ENCODE assay signal across 9 mouse cellular contexts in the genomic region with DNA sequence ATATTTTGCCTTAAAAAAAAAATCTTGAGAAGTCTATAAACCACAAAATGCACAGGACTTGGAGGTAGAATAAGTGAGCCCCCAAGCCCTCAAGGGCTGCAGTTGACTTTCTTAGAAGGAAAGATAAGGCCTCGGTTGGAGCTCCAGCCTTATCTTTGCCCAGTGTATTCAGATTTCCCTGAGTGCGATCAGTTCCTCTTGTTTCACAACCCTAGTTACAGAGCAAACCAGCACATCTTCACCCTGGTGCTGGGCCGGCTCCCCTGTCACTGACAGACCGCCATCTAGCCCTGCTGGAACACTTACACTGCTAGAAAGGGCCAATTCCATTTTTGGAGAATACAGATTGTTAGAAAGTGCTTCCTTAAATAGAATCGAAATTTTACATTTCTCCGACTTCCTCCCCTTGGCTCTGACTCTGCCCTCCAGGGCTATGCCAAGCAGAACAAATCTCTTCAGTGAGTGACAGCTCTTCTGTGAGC.
DNase-seq lines count a peak whose midpoint lies in the region; ATAC-seq and TF ChIP-seq lines count a peak whose summit lies in the region.
"Had no signal": no experiment of that assay in that cellular context is flagged by ENCODE, and none has a peak within 500 bp of the region (broad histone marks: within the 10 kb centered on the region; RNA-seq: fewer than 3 reads in every experiment).

No protein-coding gene starts in this region.

- H3K4me1 ChIP-seq in cerebellum, adult 2 months (ENCODE audit: control insufficient read depth, insufficient read depth, low read length), result peaks cover 13% of the 10 kb centered on the region
- peaks cover 73% of the 10 kb centered on the region for H3K4me1 ChIP-seq in heart, embryonic 16.5 days (ENCODE audit: control insufficient read depth, insufficient read depth, low read length)
- peaks cover 61% of the 10 kb centered on the region for H3K4me1 ChIP-seq in liver, embryonic 15.5 days (replicated peaks)

- DNase-seq in cerebellum, adult 2 months, result peak; percentile 35 to 65
- no peak for DNase-seq in cerebellum, postnatal 10 days
- no peak for DNase-seq in heart, postnatal 25 days (ENCODE audit: low spot score)
- DNase-seq in brain, adult 2 months (ENCODE audit: low read depth, low spot score), result peak; percentile 77
- DNase-seq in retina, embryonic 14.5 days (ENCODE audit: low spot score), result no peak
- no peak for DNase-seq in frontal cortex, postnatal 10 days (ENCODE audit: low spot score in 2 of 2)

- no peaks in the 10 kb centered on the region for H3K27me3 ChIP-seq in cerebellum, adult 2 months (ENCODE audit: control insufficient read depth, insufficient read depth, low read length)
- H3K27me3 ChIP-seq in heart, embryonic 16.5 days (ENCODE audit: control insufficient read depth, insufficient read depth, low read length), result no peaks in the 10 kb centered on the region
- no peaks in the 10 kb centered on the region for H3K27me3 ChIP-seq in liver, embryonic 15.5 days

- H3K27ac ChIP-seq in cerebellum, adult 2 months (ENCODE audit: insufficient read depth, low read length), result no peak overlapping the region
- peak overlapping the region; percentile 83 for H3K27ac ChIP-seq in heart, embryonic 16.5 days (ENCODE audit: low read length)
- H3K27ac ChIP-seq in liver, embryonic 15.5 days (replicated peaks), result no peak overlapping the region

- peak overlapping the region; percentile 34 for H3K4me2 ChIP-seq in heart, embryonic 16.5 days (ENCODE audit: low read depth, low read length)
- 0 out of 2 replicates have a peak overlapping the region, but pooled peaks have one; percentile 16 for H3K4me2 ChIP-seq in liver, embryonic 15.5 days

- intact Hi-C loops in heart, postnatal 25 days (cut with DNase I), result loop anchor here (5.0 kb wide), 1 partner anchor 238 kb away; no protein-coding TSS in a partner anchor

- no peak for TF ChIP-seq CTCF in cerebellum, adult 2 months (IDR thresholded peaks at IDR 0.05; ENCODE audit: borderline replicate concordance, insufficient read depth, low read depth, low read length)

- ATAC-seq in heart, embryonic 16.5 days (replicated peaks; ENCODE audit: extremely low read depth, insufficient read depth, low FRiP score), result no peak
- peak; percentile 37; the same call in 1 of the 2 replicates for ATAC-seq in liver, embryonic 15.5 days (ENCODE audit: insufficient read depth)
- ATAC-seq: intestine, embryonic 16.5 days had no signal

- no peaks in the 10 kb centered on the region for H3K9me3 ChIP-seq in heart, embryonic 16.5 days (replicated peaks; ENCODE audit: control insufficient read depth, low read length)
- H3K9me3 ChIP-seq in liver, embryonic 15.5 days (replicated peaks), result no peaks in the 10 kb centered on the region

- no peak for TF ChIP-seq POLR2A in cerebellum, adult 2 months (IDR thresholded peaks at IDR 0.05; ENCODE audit: borderline replicate concordance, insufficient read depth, low read length)

- H3K9ac ChIP-seq in heart, embryonic 16.5 days (ENCODE audit: low read length), result no peak overlapping the region
- no peak overlapping the region for H3K9ac ChIP-seq in liver, embryonic 15.5 days

- H3K36me3 ChIP-seq in heart, embryonic 16.5 days (ENCODE audit: control insufficient read depth, insufficient read depth), result peaks cover 9% of the 10 kb centered on the region; the same call in 1 of the 2 replicates
- no peaks in the 10 kb centered on the region for H3K36me3 ChIP-seq in liver, embryonic 15.5 days (replicated peaks)

- 18% methylated on average over 6 of the region's 6 CpGs for WGBS in cerebellum, adult 2 months
- 26% methylated on average over 6 of the region's 6 CpGs for WGBS in heart, embryonic 16.5 days
- WGBS in liver, embryonic 15.5 days (ENCODE audit: insufficient replicate concordance), result 16% methylated on average over 6 of the region's 6 CpGs

- no peak overlapping the region for H3K4me3 ChIP-seq in cerebellum, adult 2 months (replicated peaks; ENCODE audit: insufficient read depth, low read depth, low read length)
- no peak overlapping the region for H3K4me3 ChIP-seq in heart, embryonic 16.5 days (ENCODE audit: low read length)
- H3K4me3 ChIP-seq in liver, embryonic 15.5 days (replicated peaks), result no peak overlapping the region

Comparison
In these comparisons a context has a peak if more than half of its experiments do, and no peak if none do; other contexts are left out.
1. DNase-seq: peak in cerebellum, adult 2 months (2 of 2) and brain, adult 2 months (single experiment); none in cerebellum, postnatal 10 days (0 of 2), heart, postnatal 25 days (single experiment), retina, embryonic 14.5 days (single experiment) and frontal cortex, postnatal 10 days (0 of 2).